In genomic region chr17:29213381-29214192, GRCm38 (mm10) we compare ENCODE assay signal across 10 mouse cellular contexts. TPM values are rescaled to one million over a fixed set of nuclear protein-coding genes. Genes with fewer than 3 reads are reported as not detected.
DNase-seq lines count a peak whose midpoint lies in the region; ATAC-seq and TF ChIP-seq lines count a peak whose summit lies in the region.
"Had no signal": no experiment of that assay in that cellular context is flagged by ENCODE, and none has a peak within 500 bp of the region (broad histone marks: within the 10 kb centered on the region; RNA-seq: fewer than 3 reads in every experiment).

No protein-coding gene starts in this region.

- TF ChIP-seq POLR2A in brain, embryonic 14.5 days (IDR thresholded peaks at IDR 0.05; ENCODE audit: borderline replicate concordance, extremely low read depth, insufficient read depth, insufficient read length, poor library complexity, severe bottlenecking), result no peak

- H3K4me1 ChIP-seq in hindbrain, embryonic 13.5 days (replicated peaks), result peaks cover 45% of the 10 kb centered on the region
- peaks cover 23% of the 10 kb centered on the region for H3K4me1 ChIP-seq in midbrain, embryonic 11.5 days (ENCODE audit: control insufficient read depth, insufficient read depth, low read length)
- H3K4me1 ChIP-seq in liver, embryonic 12.5 days, result peaks cover 6% of the 10 kb centered on the region; the same call in 1 of the 2 replicates
- H3K4me1 ChIP-seq in liver, postnatal 0 days (ENCODE audit: insufficient read depth), result peaks cover 4% of the 10 kb centered on the region; the same call in 1 of the 2 replicates

- no peak for TF ChIP-seq CTCF in brain, embryonic 14.5 days (IDR thresholded peaks at IDR 0.05; ENCODE audit: borderline replicate concordance, extremely low read depth, insufficient read depth, insufficient read length)
- no peak for TF ChIP-seq CTCF in liver, postnatal 0 days (IDR thresholded peaks at IDR 0.05; ENCODE audit: low read depth)

- peak overlapping the region; percentile 85 for H3K27ac ChIP-seq in hindbrain, embryonic 13.5 days
- H3K27ac ChIP-seq in midbrain, embryonic 11.5 days (ENCODE audit: low read depth, low read length), result peak overlapping the region; percentile 48
- H3K27ac ChIP-seq in liver, embryonic 12.5 days, result no peak overlapping the region
- no peak overlapping the region for H3K27ac ChIP-seq in liver, postnatal 0 days (ENCODE audit: low read depth)

- peaks cover 5% of the 10 kb centered on the region; the same call in 1 of the 2 replicates for H3K27me3 ChIP-seq in hindbrain, embryonic 13.5 days
- H3K27me3 ChIP-seq in midbrain, embryonic 11.5 days (ENCODE audit: control insufficient read depth, insufficient read depth, low read length), result no peaks in the 10 kb centered on the region
- peaks cover 45% of the 10 kb centered on the region for H3K27me3 ChIP-seq in liver, embryonic 12.5 days (replicated peaks)
- peaks cover 3% of the 10 kb centered on the region; the same call in 1 of the 2 replicates for H3K27me3 ChIP-seq in liver, postnatal 0 days (ENCODE audit: insufficient read depth, low read length)

- H3K9me3 ChIP-seq in hindbrain, embryonic 13.5 days, result no peaks in the 10 kb centered on the region
- no peaks in the 10 kb centered on the region for H3K9me3 ChIP-seq in midbrain, embryonic 11.5 days (ENCODE audit: control insufficient read depth, low read length)
- no peaks in the 10 kb centered on the region for H3K9me3 ChIP-seq in liver, embryonic 12.5 days (replicated peaks)
- no peaks in the 10 kb centered on the region for H3K9me3 ChIP-seq in liver, postnatal 0 days (ENCODE audit: low read length)

- DNase-seq in CD4-positive, CD25-positive, alpha-beta regulatory T cell, adult 2 months (ENCODE audit: low read depth, low spot score), result peak; percentile 43
- peak; percentile 95 for DNase-seq in brain, embryonic 14.5 days (ENCODE audit: low read depth)
- peak; percentile 91 for DNase-seq in midbrain, embryonic 11.5 days (ENCODE audit: low spot score, missing footprints)
- no peak for DNase-seq in thymus, postnatal 10 days (ENCODE audit: low spot score in 2 of 2)
- DNase-seq in liver, postnatal 0 days, result no peak
- no peak for DNase-seq in heart, adult 8-10 months (ENCODE audit: low spot score)
- DNase-seq: adrenal gland, postnatal 25 days; cerebellum, adult 9-11 months had no signal

- H3K4me3 ChIP-seq in hindbrain, embryonic 13.5 days, result no peak overlapping the region
- no peak overlapping the region for H3K4me3 ChIP-seq in midbrain, embryonic 11.5 days (ENCODE audit: low read depth, low read length)
- H3K4me3 ChIP-seq in liver, embryonic 12.5 days, result no peak overlapping the region
- H3K4me3 ChIP-seq in liver, postnatal 0 days (ENCODE audit: low read depth, low read length), result no peak overlapping the region

- no peaks in the 10 kb centered on the region for H3K36me3 ChIP-seq in hindbrain, embryonic 13.5 days
- no peaks in the 10 kb centered on the region for H3K36me3 ChIP-seq in midbrain, embryonic 11.5 days (ENCODE audit: control insufficient read depth, insufficient read depth, low read length)
- H3K36me3 ChIP-seq in liver, embryonic 12.5 days, result no peaks in the 10 kb centered on the region
- no peaks in the 10 kb centered on the region for H3K36me3 ChIP-seq in liver, postnatal 0 days (replicated peaks; ENCODE audit: insufficient read depth, low read length)

- H3K4me2 ChIP-seq in hindbrain, embryonic 13.5 days, result peak overlapping the region; percentile 40
- H3K4me2 ChIP-seq in midbrain, embryonic 11.5 days, result peak overlapping the region; percentile 13; the same call in 1 of the 2 replicates
- H3K4me2 ChIP-seq in liver, embryonic 12.5 days, result no peak overlapping the region
- H3K4me2 ChIP-seq in liver, postnatal 0 days (ENCODE audit: low read depth, low read length), result no peak overlapping the region

- peak; percentile 65 for ATAC-seq in hindbrain, embryonic 13.5 days (ENCODE audit: low FRiP score)
- ATAC-seq in midbrain, embryonic 11.5 days (ENCODE audit: low FRiP score), result peak; percentile 49; the same call in 1 of the 2 replicates
- ATAC-seq in liver, embryonic 12.5 days, result no peak
- no peak for ATAC-seq in liver, postnatal 0 days

- peak overlapping the region; percentile 53 for H3K9ac ChIP-seq in hindbrain, embryonic 13.5 days
- H3K9ac ChIP-seq in midbrain, embryonic 11.5 days (ENCODE audit: low read length), result no peak overlapping the region
- no peak overlapping the region; the same call in 1 of the 2 replicates for H3K9ac ChIP-seq in liver, embryonic 12.5 days
- no peak overlapping the region for H3K9ac ChIP-seq in liver, postnatal 0 days (replicated peaks)

- TF ChIP-seq EP300 in liver, postnatal 0 days (IDR thresholded peaks at IDR 0.05; ENCODE audit: low read depth), result no peak

- WGBS in hindbrain, embryonic 13.5 days, result 8% methylated on average over 12 of the region's 12 CpGs
- 8% methylated on average over 12 of the region's 12 CpGs for WGBS in midbrain, embryonic 11.5 days
- 40% methylated on average over 12 of the region's 12 CpGs for WGBS in liver, embryonic 12.5 days (ENCODE audit: insufficient replicate concordance)
- 40% methylated on average over 12 of the region's 12 CpGs for WGBS in liver, postnatal 0 days (ENCODE audit: insufficient replicate concordance)

RNA-seq across cellular contexts. Expression of gene Cpne5, which starts 24.4 kb away (rescaled TPM):
- 29.4 and 37.8 TPM in 2 replicates for polyA plus RNA-seq in brain, embryonic 14.5 days (2012; rRNA removed)
- polyA plus RNA-seq in hindbrain, embryonic 13.5 days (2015; fragmentation: Nextera tagmentation; extraction: Ambion mirVana), result 18.9 and 20.2 TPM in 2 replicates
- polyA plus RNA-seq in midbrain, embryonic 11.5 days (2014; fragmentation: Nextera tagmentation; extraction: Ambion mirVana), result 7.4 TPM in 2 replicates
- polyA plus RNA-seq in liver, embryonic 12.5 days (2016; fragmentation: Nextera tagmentation; extraction: Ambion mirVana), result 0.18 and 0.33 TPM in 2 replicates
- polyA plus RNA-seq in liver, postnatal 0 days (2015; fragmentation: Nextera tagmentation; extraction: Ambion mirVana), result 0.33 and 0.46 TPM in 2 replicates
- total RNA-seq in heart, adult 8-10 months (2022), result 1 to 10 TPM; 3.2 to 9.5 (median 4.4) TPM

RNA-seq across cellular contexts. Expression of gene Ppil1, which starts 50.4 kb away (rescaled TPM):
- 66.6 and 73.3 TPM in 2 replicates for polyA plus RNA-seq in brain, embryonic 14.5 days (2012; rRNA removed)
- polyA plus RNA-seq in hindbrain, embryonic 13.5 days (2015; fragmentation: Nextera tagmentation; extraction: Ambion mirVana), result 106 and 114 TPM in 2 replicates
- polyA plus RNA-seq in midbrain, embryonic 11.5 days (2014; fragmentation: Nextera tagmentation; extraction: Ambion mirVana), result 163 and 170 TPM in 2 replicates
- 123 and 126 TPM in 2 replicates for polyA plus RNA-seq in liver, embryonic 12.5 days (2016; fragmentation: Nextera tagmentation; extraction: Ambion mirVana)
- polyA plus RNA-seq in liver, postnatal 0 days (2015; fragmentation: Nextera tagmentation; extraction: Ambion mirVana), result 36.1 and 42.1 TPM in 2 replicates
- total RNA-seq in heart, adult 8-10 months (2022), result 10 to 100 TPM; 36.5 to 43.8 (median 37.3) TPM

RNA-seq across cellular contexts. Expression of gene BC004004, which starts 55.0 kb away (rescaled TPM):
- 80.8 and 84.9 TPM in 2 replicates for polyA plus RNA-seq in brain, embryonic 14.5 days (2012; rRNA removed)
- 108 and 111 TPM in 2 replicates for polyA plus RNA-seq in hindbrain, embryonic 13.5 days (2015; fragmentation: Nextera tagmentation; extraction: Ambion mirVana)
- polyA plus RNA-seq in midbrain, embryonic 11.5 days (2014; fragmentation: Nextera tagmentation; extraction: Ambion mirVana), result 68.4 and 74.6 TPM in 2 replicates
- 51.5 and 54.6 TPM in 2 replicates for polyA plus RNA-seq in liver, embryonic 12.5 days (2016; fragmentation: Nextera tagmentation; extraction: Ambion mirVana)
- polyA plus RNA-seq in liver, postnatal 0 days (2015; fragmentation: Nextera tagmentation; extraction: Ambion mirVana), result 101 and 105 TPM in 2 replicates
- 100 to 1,000 TPM; 294 to 476 (median 372) TPM for total RNA-seq in heart, adult 8-10 months (2022)

Comparison
In these comparisons a context has a peak if more than half of its experiments do, and no peak if none do; other contexts are left out.
1. DNase-seq: peak in CD4-positive, CD25-positive, alpha-beta regulatory T cell, adult 2 months (single experiment), brain, embryonic 14.5 days (single experiment) and midbrain, embryonic 11.5 days (single experiment); none in thymus, postnatal 10 days (0 of 2), liver, postnatal 0 days (single experiment) and heart, adult 8-10 months (single experiment).
2. ATAC-seq: peak in hindbrain, embryonic 13.5 days (single experiment) and midbrain, embryonic 11.5 days (single experiment); none in liver, embryonic 12.5 days (single experiment) and liver, postnatal 0 days (single experiment).
3. H3K27ac ChIP-seq: peak in hindbrain, embryonic 13.5 days (single experiment) and midbrain, embryonic 11.5 days (single experiment); none in liver, embryonic 12.5 days (single experiment) and liver, postnatal 0 days (single experiment).
4. H3K4me2 ChIP-seq: peak in hindbrain, embryonic 13.5 days (single experiment) and midbrain, embryonic 11.5 days (single experiment); none in liver, embryonic 12.5 days (single experiment) and liver, postnatal 0 days (single experiment).